Mouse (Mus musculus) NIH3T3 (cell line): ENCODE results near the gene Sapcd1.
"Not testable (repeated sequence)": the region's sequence is repeated elsewhere in the genome, so short reads cannot be mapped to it uniquely, and the experiment has no call there.

ENCODE experiments used
- DNase-seq: peaks from one replicate; pipeline ENCODE4 v3.0.0-alpha.2; 2012; ENCODE audit warnings: low read depth

The Sapcd1 gene

DNA sequence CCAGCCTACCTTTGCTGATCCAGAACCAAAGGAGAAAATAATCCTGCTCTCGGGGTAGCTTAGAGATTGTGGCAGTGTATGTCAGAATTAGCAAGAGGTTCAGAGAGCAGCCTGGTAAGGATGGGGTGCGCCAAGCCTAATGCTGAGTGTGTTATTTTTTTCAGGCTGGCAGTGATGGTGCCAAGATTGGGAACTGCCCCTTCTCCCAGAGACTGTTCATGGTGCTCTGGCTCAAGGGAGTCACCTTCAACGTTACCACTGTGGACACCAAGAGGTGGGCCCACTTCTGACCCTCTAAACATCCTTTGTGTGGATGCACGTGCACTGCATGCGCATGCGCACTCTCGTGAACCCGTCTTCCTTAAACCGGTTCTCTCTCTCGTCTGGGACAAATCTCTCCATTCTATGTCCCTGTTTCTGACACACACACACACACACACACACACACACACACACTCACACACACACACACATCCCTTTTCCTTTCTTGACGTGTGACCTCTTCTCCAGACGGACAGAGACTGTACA is 24.5 kb upstream of the Sapcd1 start:
- no peak for DNase-seq

DNA sequence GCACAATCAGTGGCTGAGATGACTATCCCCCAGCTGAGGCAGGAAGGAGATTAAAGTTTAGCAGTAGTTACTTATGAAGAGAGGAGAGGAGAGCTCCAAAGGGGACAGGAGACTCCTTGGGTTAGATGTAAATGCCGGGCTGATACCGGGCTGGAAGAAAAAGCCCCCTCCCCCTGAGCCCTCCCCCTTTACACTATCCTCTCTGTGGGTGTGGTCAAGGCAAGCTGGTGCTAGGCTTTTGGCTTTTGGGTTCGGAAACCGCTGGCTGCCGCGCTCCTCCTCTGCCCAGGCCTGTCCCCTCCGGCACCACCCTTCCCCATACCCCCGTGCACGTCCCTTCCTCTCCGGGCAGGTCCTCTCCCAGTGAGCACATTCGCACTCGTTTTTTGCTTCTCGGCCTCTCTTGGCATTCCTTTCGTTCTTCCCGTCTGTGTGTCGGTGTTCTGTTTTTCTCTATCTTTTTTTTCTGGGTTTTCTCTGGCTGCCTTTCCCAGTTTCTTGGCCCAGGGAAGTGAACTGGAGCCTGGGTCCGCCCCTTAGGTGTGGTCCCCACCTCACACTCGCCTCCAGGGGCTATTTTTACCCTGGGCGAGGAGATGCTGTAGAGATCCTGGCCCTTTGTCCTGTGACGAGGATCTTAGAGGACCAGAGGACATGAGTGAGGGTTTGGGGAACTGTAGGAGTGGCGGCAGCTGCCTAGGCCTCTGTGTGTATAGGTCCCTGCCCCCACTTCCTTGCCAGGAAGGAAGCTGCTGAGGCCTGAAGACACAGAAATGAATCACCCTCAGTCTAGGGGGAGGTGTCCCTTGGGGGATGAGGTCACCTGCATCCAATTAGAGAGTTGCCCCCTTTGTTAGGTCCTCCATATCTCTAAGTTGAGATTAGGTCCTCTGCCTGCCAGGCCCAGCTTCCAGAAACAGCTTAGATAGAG is 23.6 kb upstream of the Sapcd1 start:
- peak; percentile 90 for DNase-seq

DNA sequence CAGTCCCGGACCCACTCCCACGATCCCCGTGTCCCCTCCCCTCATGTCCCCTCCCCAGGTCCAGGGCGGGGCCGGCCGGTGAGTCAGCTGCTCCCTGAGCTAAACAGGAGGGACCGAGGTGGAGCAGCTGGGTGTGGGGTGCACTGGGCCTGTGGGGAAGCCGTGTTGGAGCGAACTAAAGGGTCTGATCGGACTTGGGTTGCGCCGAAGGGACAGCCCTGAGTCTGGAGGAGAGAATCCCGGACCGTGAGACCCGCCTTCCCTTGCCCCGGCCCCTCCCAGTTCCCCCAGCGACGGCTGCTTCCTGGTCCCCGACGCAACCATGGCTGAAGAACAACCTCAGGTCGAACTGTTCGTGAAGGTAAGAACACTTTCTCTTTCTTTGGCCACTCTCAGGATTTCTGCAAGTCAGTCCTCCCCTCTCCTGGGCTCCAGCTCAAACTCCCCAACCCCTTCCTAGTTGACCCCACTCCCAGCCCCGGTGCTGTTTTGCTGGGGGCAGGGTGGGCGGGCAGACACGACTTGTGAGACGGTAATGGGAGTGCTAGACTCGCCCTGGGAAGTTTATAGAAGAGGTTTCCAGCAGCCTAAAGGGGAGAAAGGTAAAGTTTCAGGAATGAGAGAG is 22.4 kb upstream of the Sapcd1 start:
- DNase-seq = peak; percentile 88

- DNase-seq = peak; percentile 90
Measured at GRCm38 (mm10) chr17:35049561-35050016, 21.8 kb upstream of the Sapcd1 start, which contains the start of gene Clic1. Gene Clic1, plus strand, starts transcription at chr17:35049966.

DNA sequence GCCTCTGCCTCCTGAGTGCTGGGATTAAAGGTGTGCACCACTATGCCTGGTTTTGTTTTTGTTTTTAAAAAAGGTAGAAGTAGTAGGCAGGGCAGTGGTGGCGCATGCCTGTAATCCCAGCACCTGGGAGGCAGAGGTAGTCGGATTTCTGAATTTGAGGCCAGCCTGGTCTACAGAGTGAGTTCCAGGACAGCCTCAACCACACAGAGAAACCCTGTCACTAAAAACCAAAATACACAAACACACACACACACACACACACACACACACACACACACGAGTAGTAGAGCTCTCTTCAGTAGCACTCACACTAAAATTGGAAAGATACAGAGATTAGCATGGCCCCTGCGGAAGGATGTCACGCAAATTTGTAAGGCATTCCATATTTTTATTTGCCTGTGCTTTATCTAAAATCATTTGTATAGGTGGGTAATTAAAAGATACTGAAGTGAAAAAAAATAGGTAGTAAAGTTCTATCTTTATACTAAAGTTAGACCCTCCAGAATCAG is 21.2 kb upstream of the Sapcd1 start:
- DNase-seq = no peak

- peak; percentile 53 for DNase-seq
Measured at GRCm38 (mm10) chr17:35048149-35048931, 20.5 kb upstream of the Sapcd1 start.

- no peak for DNase-seq
Measured at GRCm38 (mm10) chr17:35047688-35048087, 19.9 kb upstream of the Sapcd1 start.

DNA sequence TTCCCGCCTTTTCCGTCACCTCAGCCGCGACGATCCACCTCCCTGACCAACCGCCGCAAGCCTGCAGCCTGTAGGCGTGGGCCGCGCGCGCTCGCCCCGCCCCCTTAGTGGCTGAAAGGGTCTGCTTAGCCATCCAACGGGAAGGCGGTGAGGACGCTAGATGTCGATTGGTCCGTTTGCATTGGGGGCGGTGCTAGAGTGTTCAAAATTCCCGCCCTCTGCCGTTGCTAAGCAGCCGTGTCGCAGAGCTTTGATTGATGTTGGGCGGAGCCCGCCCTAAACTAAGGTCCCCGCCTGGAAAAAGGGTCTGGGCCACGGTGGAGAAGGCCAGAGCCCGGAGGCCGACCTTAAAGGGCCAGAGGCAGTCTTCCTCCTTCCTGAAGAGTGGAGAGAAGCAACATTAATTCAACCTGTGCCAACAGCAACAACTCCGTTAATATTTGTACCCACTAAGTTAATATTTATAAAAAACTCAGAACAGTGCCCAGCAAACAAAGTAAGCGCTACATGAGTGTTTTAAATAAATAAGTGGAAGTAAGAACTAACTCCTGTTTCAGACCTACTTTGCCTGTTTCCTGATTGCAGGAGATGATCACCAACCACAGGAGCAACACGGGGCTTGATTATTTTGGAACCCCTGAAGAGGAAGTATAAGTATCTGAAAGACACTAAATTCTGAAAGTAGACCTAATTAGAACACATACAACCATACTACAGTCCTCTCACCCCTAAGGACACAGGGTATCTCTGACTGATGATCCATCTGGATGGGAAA is 19.1 kb upstream of the Sapcd1 start, which contains the start of gene Msh5:
TSS of gene Msh5 (minus strand) at position 65 of the 775 bp plus-strand sequence.
- peak; percentile 99 for DNase-seq

DNA sequence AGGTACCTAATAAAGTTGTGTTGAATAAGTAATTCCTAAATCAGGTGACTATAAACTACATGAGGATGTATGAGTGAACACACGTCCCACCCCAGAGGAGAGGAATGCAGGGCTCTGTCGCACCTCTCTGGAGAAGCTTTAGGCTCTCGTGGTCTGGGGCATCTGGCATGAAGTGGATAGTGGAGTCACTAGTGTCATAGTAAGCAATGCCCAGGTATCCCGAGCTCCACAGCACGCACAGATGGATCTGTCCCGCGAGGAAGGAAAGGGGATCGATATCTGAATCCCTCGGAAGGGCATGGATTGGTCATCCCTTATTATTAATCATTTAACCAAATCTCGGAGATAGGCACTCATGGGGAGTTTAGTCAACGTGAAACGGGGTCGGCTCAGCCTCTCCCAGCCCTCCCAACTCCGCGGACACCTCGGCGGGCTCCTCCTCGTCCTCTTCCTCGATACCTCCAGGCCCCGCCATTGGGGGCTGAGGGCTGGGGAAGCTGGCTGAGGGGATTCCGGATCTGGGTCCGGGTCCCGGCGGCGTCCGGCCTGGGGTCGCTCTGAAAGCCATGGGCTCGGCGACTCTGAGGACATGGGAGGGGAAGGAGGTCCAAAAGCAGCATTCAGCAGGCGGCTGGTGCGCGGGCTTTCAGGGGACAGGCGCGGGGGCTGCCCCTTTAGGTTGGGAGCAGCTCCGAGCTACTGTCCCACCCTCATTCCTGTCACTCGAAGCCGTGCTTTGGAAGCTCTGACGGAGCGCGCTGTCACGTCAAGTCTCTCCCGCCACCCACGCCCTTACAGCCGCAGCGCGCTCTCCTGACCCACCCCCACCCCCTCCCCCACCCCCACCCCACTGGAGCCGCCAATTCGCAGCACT is 18.2 kb upstream of the Sapcd1 start:
- no peak for DNase-seq

DNA sequence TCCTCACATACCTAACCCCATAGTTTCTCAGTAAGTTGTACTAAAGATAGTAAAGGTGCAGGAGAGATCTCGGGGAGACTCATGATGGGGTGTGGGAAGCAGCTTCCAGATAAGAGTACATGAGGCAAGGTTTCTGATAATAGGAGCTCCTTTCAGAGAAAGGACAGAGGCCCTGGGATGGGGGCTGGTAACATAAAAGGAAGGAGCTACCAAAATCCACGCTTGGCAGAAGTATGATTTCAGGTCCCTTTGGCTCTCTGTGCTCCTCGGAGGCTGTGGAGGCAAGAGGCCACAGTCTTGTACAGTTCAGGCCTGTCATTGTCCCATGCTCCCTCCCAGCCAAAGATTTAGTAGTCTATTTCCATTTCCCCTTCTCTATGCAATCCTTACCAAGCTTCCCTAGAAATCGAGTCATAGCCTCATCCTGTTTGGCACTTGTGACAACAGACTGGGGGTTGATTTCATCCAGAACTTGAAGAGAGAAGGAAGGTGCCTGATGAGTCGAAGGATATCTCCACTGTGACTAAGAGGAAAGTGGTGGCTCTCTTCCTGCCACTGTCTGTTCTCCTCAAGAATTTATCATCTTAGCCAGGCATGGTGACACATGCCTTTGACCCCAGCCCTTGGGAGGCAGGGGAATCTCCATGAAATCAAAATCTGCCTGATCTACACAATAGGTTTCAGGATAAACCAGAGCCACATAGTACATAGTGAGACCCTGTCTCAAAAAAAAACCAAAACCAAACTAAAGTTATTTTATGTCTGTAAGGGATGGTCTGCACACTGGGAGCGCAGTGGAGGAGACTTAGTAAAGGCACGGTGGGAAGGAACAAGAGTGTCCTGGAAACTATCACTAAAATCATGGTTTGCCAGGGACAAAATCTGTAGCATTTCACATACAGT is 17.3 kb upstream of the Sapcd1 start:
- no peak for DNase-seq

- peak; percentile 55 for DNase-seq
Measured at GRCm38 (mm10) chr17:35043794-35044193, 16.0 kb upstream of the Sapcd1 start.

GRCm38 (mm10) chr17:35039121-35039873 is 11.5 kb upstream of the Sapcd1 start:
- peak; percentile 88 for DNase-seq

- DNase-seq = peak; percentile 50
Measured at GRCm38 (mm10) chr17:35034896-35035295, 7.1 kb upstream of the Sapcd1 start.

- DNase-seq = not testable (repeated sequence)
Measured at GRCm38 (mm10) chr17:35033703-35034102, 5.9 kb upstream of the Sapcd1 start.

- no peak for DNase-seq
Measured at GRCm38 (mm10) chr17:35032323-35032870, 4.6 kb upstream of the Sapcd1 start.

DNA sequence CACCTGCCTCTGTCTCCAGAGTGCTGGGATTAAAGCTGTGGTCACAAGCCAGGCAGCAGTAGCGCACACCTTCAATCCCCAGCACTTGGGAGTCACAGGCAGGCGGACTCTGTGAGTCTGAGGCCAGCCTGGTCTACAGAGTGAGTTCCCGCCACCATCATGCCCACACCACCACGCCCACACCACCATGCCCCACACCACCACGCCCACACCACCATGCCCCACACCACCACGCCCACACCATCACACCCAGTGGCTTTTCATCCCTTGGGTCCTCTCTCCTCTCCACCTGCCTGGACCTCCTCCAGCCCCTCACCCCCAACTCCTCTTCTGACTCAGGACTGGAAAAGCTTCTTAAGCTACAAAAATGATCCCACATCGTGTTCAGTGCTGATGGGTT is 4.1 kb upstream of the Sapcd1 start:
- DNase-seq = no peak

DNA sequence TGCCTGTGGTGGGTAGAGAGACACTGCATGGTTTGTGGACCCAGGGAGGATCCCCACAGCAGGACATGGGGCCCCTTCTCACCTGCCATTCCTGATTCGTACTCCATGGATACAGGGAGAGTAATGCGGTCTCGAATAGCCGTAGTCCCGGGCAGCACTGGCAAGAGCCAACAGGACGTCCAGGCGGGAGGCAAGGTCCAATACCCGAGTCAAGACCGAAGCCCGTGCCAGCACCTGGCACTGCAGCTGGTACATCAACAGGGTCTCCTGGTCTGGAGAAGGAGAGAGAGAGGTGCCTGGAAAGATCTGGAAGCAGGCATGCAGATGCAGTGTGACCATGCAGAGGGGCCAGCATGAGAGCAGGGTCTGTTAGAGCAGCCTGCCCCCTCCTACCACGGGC is 3.5 kb upstream of the Sapcd1 start:
- no peak for DNase-seq
